Mouse (Mus musculus) intestine, embryonic 14.5 days (tissue): ENCODE measurements at regions not wholly inside any gene's neighbourhood (a gene's known extent, or its start where the extent isn't known, plus 50 kb on each side); places are given as distances from the start of the nearest gene placed in this dataset.

Experiments used
- ATAC-seq: fragments of 200-750 bp; cut with Nextera tagmentation; replicated peaks from 2 replicates; pipeline ENCODE4 v1.8.0; 2017; ENCODE audit warnings: low read depth, moderate number of reproducible peaks, moderate TSS enrichment, moderate library complexity; ENCODE audit not compliant: low FRiP score, low TSS enrichment
- DNase-seq: peaks from one replicate; pipeline ENCODE4 v3.0.0-alpha.2; 2018; ENCODE audit warnings: low spot score
- H3K27ac ChIP-seq: fragments of 300-500 bp; sonication (generic); 2 replicates; pipeline ENCODE4 v1.5.1; 2014; ENCODE audit warnings: low read depth, mild to moderate bottlenecking, control low read depth
- H3K27me3 ChIP-seq: fragments of 300-500 bp; sonication (generic); replicated peaks from 2 replicates; pipeline ENCODE4 v1.6.1; 2014; ENCODE audit warnings: low read length, control low read depth; ENCODE audit not compliant: control insufficient read depth, insufficient read depth
- H3K36me3 ChIP-seq: fragments of 300-500 bp; sonication (generic); 2 replicates; pipeline ENCODE4 v1.6.1; 2014; ENCODE audit warnings: low read length, control low read depth; ENCODE audit not compliant: control insufficient read depth, insufficient read depth
- H3K4me1 ChIP-seq: fragments of 300-500 bp; sonication (generic); replicated peaks from 2 replicates; pipeline ENCODE4 v1.6.1; 2014; ENCODE audit warnings: low read length, control low read depth, mixed read lengths; ENCODE audit not compliant: control insufficient read depth, insufficient read depth
- H3K4me2 ChIP-seq: fragments of 300-500 bp; sonication (generic); 2 replicates; pipeline ENCODE4 v1.6.1; 2014; ENCODE audit warnings: low read length
- H3K4me3 ChIP-seq: fragments of 300-500 bp; sonication (generic); 2 replicates; pipeline ENCODE4 v1.5.1; 2014; ENCODE audit warnings: low read depth, low read length, control low read depth, mixed read lengths
- H3K9ac ChIP-seq: fragments of 300-500 bp; sonication (generic); 2 replicates; pipeline ENCODE4 v1.6.1; 2014; ENCODE audit warnings: mild to moderate bottlenecking, low read length
- H3K9me3 ChIP-seq: fragments of 300-500 bp; sonication (generic); 2 replicates; pipeline ENCODE4 v1.6.1; 2016; ENCODE audit warnings: low read length, control low read depth; ENCODE audit not compliant: control insufficient read depth
- WGBS: fragments of 180-500 bp; shearing (Covaris S2); extraction: QIAGEN DNeasy Blood & Tissue Kit; methylation state at CpG from one replicate; pipeline ENCODE4 v1.1.7; 2014; 5-methylcytosine and 5-hydroxymethylcytosine counted together

- Histone ChIP-seq H3K9ac (no peak overlapping the region), H3K27me3 (no peaks in the 10 kb centered on the region), H3K4me2 (no peak overlapping the region), H3K36me3 (no peaks in the 10 kb centered on the region), H3K9me3 (no peaks in the 10 kb centered on the region), H3K4me3 (no peak overlapping the region), H3K4me1 (no peaks in the 10 kb centered on the region), H3K27ac (no peak overlapping the region)
- DNase-seq (no peak), ATAC-seq (0 out of 2 replicates have a peak, but pooled peaks have one; percentile 43)
- 39% methylated on average over 3 of the region's 3 CpGs for WGBS
Measured at GRCm38 (mm10) chr7:145010004-145010403, 70.3 kb upstream of the Ccnd1 start.

- ATAC-seq (no peak), DNase-seq (no peak)
- Histone ChIP-seq H3K4me1 (no peaks in the 10 kb centered on the region), H3K9me3 (no peaks in the 10 kb centered on the region), H3K9ac (no peak overlapping the region), H3K27me3 (no peaks in the 10 kb centered on the region), H3K4me2 (no peak overlapping the region), H3K4me3 (no peak overlapping the region), H3K36me3 (no peaks in the 10 kb centered on the region), H3K27ac (no peak overlapping the region)
- 64% methylated on average over 7 of the region's 7 CpGs for WGBS
Measured at GRCm38 (mm10) chr7:145008662-145009333, 69.1 kb upstream of the Ccnd1 start.

- DNase-seq (no peak), ATAC-seq (no peak)
- H3K4me2 ChIP-seq: no peak overlapping the region
- no peaks in the 10 kb centered on the region for H3K27me3 ChIP-seq
- H3K27ac ChIP-seq: no peak overlapping the region
- no peak overlapping the region for H3K9ac ChIP-seq
- H3K36me3 ChIP-seq: no peaks in the 10 kb centered on the region
- H3K4me3 ChIP-seq: no peak overlapping the region
- H3K9me3 ChIP-seq: no peaks in the 10 kb centered on the region
- no peaks in the 10 kb centered on the region for H3K4me1 ChIP-seq
- WGBS: 77% methylated on average over 2 of the region's 2 CpGs
Measured at GRCm38 (mm10) chr7:145007216-145007615, 67.5 kb upstream of the Ccnd1 start.

- ATAC-seq: no peak
- Histone ChIP-seq H3K4me1 (no peaks in the 10 kb centered on the region), H3K9me3 (no peaks in the 10 kb centered on the region), H3K27ac (no peak overlapping the region), H3K36me3 (no peaks in the 10 kb centered on the region), H3K4me3 (no peak overlapping the region), H3K27me3 (no peaks in the 10 kb centered on the region), H3K9ac (no peak overlapping the region), H3K4me2 (no peak overlapping the region)
- DNase-seq: no peak
- WGBS: 54% methylated on average over 4 of the region's 4 CpGs
Measured at GRCm38 (mm10) chr7:145001503-145002084, 61.9 kb upstream of the Ccnd1 start.

GRCm38 (mm10) chr7:144999741-145000140 lies 60.0 kb upstream of the Ccnd1 start:
- H3K27me3 ChIP-seq: no peaks in the 10 kb centered on the region
- no peak for ATAC-seq
- 79% methylated on average over 3 of the region's 3 CpGs for WGBS

GRCm38 (mm10) chr7:144996847-144997246 lies 57.1 kb upstream of the Ccnd1 start:
- Histone ChIP-seq H3K4me3 (no peak overlapping the region), H3K9me3 (no peaks in the 10 kb centered on the region), H3K4me2 (no peak overlapping the region), H3K27ac (no peak overlapping the region), H3K4me1 (no peaks in the 10 kb centered on the region), H3K9ac (no peak overlapping the region), H3K36me3 (no peaks in the 10 kb centered on the region), H3K27me3 (no peaks in the 10 kb centered on the region)
- 22% methylated on average over 3 of the region's 3 CpGs for WGBS
- no peak for ATAC-seq
- no peak for DNase-seq

More at GRCm38 (mm10) chr7:144999741-145000140, 60.0 kb upstream of the Ccnd1 start:
- Histone ChIP-seq H3K9me3 (no peaks in the 10 kb centered on the region), H3K4me3 (no peak overlapping the region), H3K4me2 (no peak overlapping the region), H3K36me3 (no peaks in the 10 kb centered on the region), H3K9ac (no peak overlapping the region), H3K4me1 (no peaks in the 10 kb centered on the region), H3K27ac (no peak overlapping the region)
- no peak for DNase-seq

GRCm38 (mm10) chr7:144994229-144994628 lies 54.5 kb upstream of the Ccnd1 start:
- DNase-seq (no peak), ATAC-seq (no peak)
- no peak overlapping the region for H3K4me3 ChIP-seq
- no peaks in the 10 kb centered on the region for H3K36me3 ChIP-seq
- H3K9me3 ChIP-seq: no peaks in the 10 kb centered on the region
- H3K4me2 ChIP-seq: no peak overlapping the region
- H3K4me1 ChIP-seq: no peaks in the 10 kb centered on the region
- H3K27ac ChIP-seq: no peak overlapping the region
- no peaks in the 10 kb centered on the region for H3K27me3 ChIP-seq
- 64% methylated on average over 4 of the region's 4 CpGs for WGBS
- H3K9ac ChIP-seq: no peak overlapping the region

GRCm38 (mm10) chr7:144993566-144993965 lies 53.8 kb upstream of the Ccnd1 start:
- no peak for DNase-seq
- Histone ChIP-seq H3K9me3 (no peaks in the 10 kb centered on the region), H3K9ac (no peak overlapping the region), H3K27ac (no peak overlapping the region), H3K4me2 (no peak overlapping the region), H3K27me3 (no peaks in the 10 kb centered on the region), H3K4me3 (no peak overlapping the region), H3K36me3 (no peaks in the 10 kb centered on the region), H3K4me1 (no peaks in the 10 kb centered on the region)
- no peak for ATAC-seq
- 87% methylated on average over 4 of the region's 4 CpGs for WGBS

GRCm38 (mm10) chr7:144991760-144992159 lies 52.0 kb upstream of the Ccnd1 start:
- 79% methylated on average over 1 of the region's 1 CpGs for WGBS
- ATAC-seq (no peak), DNase-seq (no peak)
- no peaks in the 10 kb centered on the region for H3K27me3 ChIP-seq
- no peaks in the 10 kb centered on the region for H3K36me3 ChIP-seq
- no peaks in the 10 kb centered on the region for H3K4me1 ChIP-seq
- H3K4me2 ChIP-seq: no peak overlapping the region
- no peak overlapping the region for H3K4me3 ChIP-seq
- no peak overlapping the region for H3K27ac ChIP-seq
- H3K9me3 ChIP-seq: no peaks in the 10 kb centered on the region
- no peak overlapping the region for H3K9ac ChIP-seq
